Mouse (Mus musculus): ENCODE measurements at regions not wholly inside any gene's neighbourhood (a gene's known extent, or its start where the extent isn't known, plus 50 kb on each side); places are given as distances from the start of the nearest gene placed in this dataset.

GRCm38 (mm10) chr2:148237121-148237520 lies 158.0 kb upstream of the Sstr4 start:
- Histone ChIP-seq H3K27ac (replicated peaks) (no peak overlapping the region), H3K36me3 (ENCODE audit: control insufficient read depth, insufficient read depth, low read length) (no peaks in the 10 kb centered on the region), H3K4me2 (replicated peaks; ENCODE audit: low read depth) (no peak overlapping the region), H3K4me3 (ENCODE audit: low read depth, low read length) (no peak overlapping the region), H3K27me3 (ENCODE audit: control insufficient read depth, insufficient read depth, low read length) (no peaks in the 10 kb centered on the region), H3K9ac (ENCODE audit: low read length) (no peak overlapping the region), H3K4me1 (replicated peaks; ENCODE audit: control insufficient read depth, insufficient read depth) (no peaks in the 10 kb centered on the region), H3K9me3 (ENCODE audit: control insufficient read depth, low read length) (no peaks in the 10 kb centered on the region)
- WGBS, result 75% methylated on average over 4 of the region's 4 CpGs
- no peak for TF ChIP-seq EP300 (optimal IDR thresholded peaks at IDR 0.05)
- TF ChIP-seq CTCF (IDR thresholded peaks at IDR 0.05; ENCODE audit: low read depth), result no peak
- DNase-seq (ENCODE audit: low spot score) (no peak), ATAC-seq (ENCODE audit: low FRiP score, low TSS enrichment) (no peak)

- no peak for DNase-seq (ENCODE audit: low spot score)
Observed at GRCm38 (mm10) chr2:148239046-148239445, 156.1 kb upstream of the Sstr4 start.

GRCm38 (mm10) chr2:148242242-148242641 lies 152.9 kb upstream of the Sstr4 start:
- Histone ChIP-seq H3K4me3 (ENCODE audit: low read depth, low read length) (no peak overlapping the region), H3K4me1 (replicated peaks; ENCODE audit: control insufficient read depth, insufficient read depth) (no peaks in the 10 kb centered on the region), H3K27me3 (ENCODE audit: control insufficient read depth, insufficient read depth, low read length) (no peaks in the 10 kb centered on the region), H3K36me3 (ENCODE audit: control insufficient read depth, insufficient read depth, low read length) (no peaks in the 10 kb centered on the region), H3K27ac (replicated peaks) (no peak overlapping the region), H3K4me2 (replicated peaks; ENCODE audit: low read depth) (no peak overlapping the region), H3K9me3 (ENCODE audit: control insufficient read depth, low read length) (no peaks in the 10 kb centered on the region), H3K9ac (ENCODE audit: low read length) (no peak overlapping the region)
- no peak for ATAC-seq (ENCODE audit: low FRiP score, low TSS enrichment)
- TF ChIP-seq CTCF (IDR thresholded peaks at IDR 0.05; ENCODE audit: low read depth) (no peak), EP300 (optimal IDR thresholded peaks at IDR 0.05) (no peak)
- no peak for DNase-seq (ENCODE audit: low spot score)
- 73% methylated on average over 4 of the region's 4 CpGs for WGBS

More at GRCm38 (mm10) chr2:148239046-148239445, 156.1 kb upstream of the Sstr4 start:
- TF ChIP-seq CTCF (IDR thresholded peaks at IDR 0.05; ENCODE audit: low read depth) (no peak), EP300 (optimal IDR thresholded peaks at IDR 0.05) (no peak)
- Histone ChIP-seq H3K4me2 (replicated peaks; ENCODE audit: low read depth) (no peak overlapping the region), H3K36me3 (ENCODE audit: control insufficient read depth, insufficient read depth, low read length) (no peaks in the 10 kb centered on the region), H3K4me3 (ENCODE audit: low read depth, low read length) (no peak overlapping the region), H3K9ac (ENCODE audit: low read length) (no peak overlapping the region), H3K9me3 (ENCODE audit: control insufficient read depth, low read length) (no peaks in the 10 kb centered on the region), H3K27me3 (ENCODE audit: control insufficient read depth, insufficient read depth, low read length) (no peaks in the 10 kb centered on the region), H3K27ac (replicated peaks) (no peak overlapping the region), H3K4me1 (replicated peaks; ENCODE audit: control insufficient read depth, insufficient read depth) (no peaks in the 10 kb centered on the region)
- ATAC-seq (ENCODE audit: low FRiP score, low TSS enrichment), result no peak
- 37% methylated on average over 3 of the region's 3 CpGs for WGBS

GRCm38 (mm10) chr2:148245575-148245974 lies 149.6 kb upstream of the Sstr4 start:
- ATAC-seq (ENCODE audit: low FRiP score, low TSS enrichment), result no peak
- DNase-seq (ENCODE audit: low spot score), result no peak
- TF ChIP-seq CTCF (IDR thresholded peaks at IDR 0.05; ENCODE audit: low read depth) (no peak), EP300 (optimal IDR thresholded peaks at IDR 0.05) (no peak)
- Histone ChIP-seq H3K4me3 (ENCODE audit: low read depth, low read length) (no peak overlapping the region), H3K4me1 (replicated peaks; ENCODE audit: control insufficient read depth, insufficient read depth) (no peaks in the 10 kb centered on the region), H3K27ac (replicated peaks) (no peak overlapping the region), H3K9me3 (ENCODE audit: control insufficient read depth, low read length) (no peaks in the 10 kb centered on the region), H3K36me3 (ENCODE audit: control insufficient read depth, insufficient read depth, low read length) (no peaks in the 10 kb centered on the region), H3K4me2 (replicated peaks; ENCODE audit: low read depth) (no peak overlapping the region), H3K27me3 (ENCODE audit: control insufficient read depth, insufficient read depth, low read length) (no peaks in the 10 kb centered on the region), H3K9ac (ENCODE audit: low read length) (no peak overlapping the region)
- 79% methylated on average over 2 of the region's 2 CpGs for WGBS

GRCm38 (mm10) chr2:148250902-148251301 lies 144.2 kb upstream of the Sstr4 start:
- DNase-seq (ENCODE audit: low spot score) (no peak), ATAC-seq (ENCODE audit: low FRiP score, low TSS enrichment) (no peak)
- no peak for TF ChIP-seq CTCF (IDR thresholded peaks at IDR 0.05; ENCODE audit: low read depth)
- TF ChIP-seq EP300 (optimal IDR thresholded peaks at IDR 0.05), result no peak
- Histone ChIP-seq H3K9ac (ENCODE audit: low read length) (no peak overlapping the region), H3K4me1 (replicated peaks; ENCODE audit: control insufficient read depth, insufficient read depth) (no peaks in the 10 kb centered on the region), H3K27ac (replicated peaks) (no peak overlapping the region), H3K4me2 (replicated peaks; ENCODE audit: low read depth) (no peak overlapping the region), H3K4me3 (ENCODE audit: low read depth, low read length) (no peak overlapping the region), H3K36me3 (ENCODE audit: control insufficient read depth, insufficient read depth, low read length) (no peaks in the 10 kb centered on the region), H3K27me3 (ENCODE audit: control insufficient read depth, insufficient read depth, low read length) (no peaks in the 10 kb centered on the region), H3K9me3 (ENCODE audit: control insufficient read depth, low read length) (no peaks in the 10 kb centered on the region)
- 80% methylated on average over 1 of the region's 1 CpGs for WGBS

- TF ChIP-seq CTCF (IDR thresholded peaks at IDR 0.05; ENCODE audit: low read depth) (no peak), EP300 (optimal IDR thresholded peaks at IDR 0.05) (no peak)
- ATAC-seq (ENCODE audit: low FRiP score, low TSS enrichment), result no peak
- Histone ChIP-seq H3K4me3 (ENCODE audit: low read depth, low read length) (no peak overlapping the region), H3K4me1 (replicated peaks; ENCODE audit: control insufficient read depth, insufficient read depth) (no peaks in the 10 kb centered on the region), H3K27ac (replicated peaks) (no peak overlapping the region), H3K9me3 (ENCODE audit: control insufficient read depth, low read length) (no peaks in the 10 kb centered on the region), H3K4me2 (replicated peaks; ENCODE audit: low read depth) (no peak overlapping the region), H3K36me3 (ENCODE audit: control insufficient read depth, insufficient read depth, low read length) (no peaks in the 10 kb centered on the region), H3K9ac (ENCODE audit: low read length) (no peak overlapping the region), H3K27me3 (ENCODE audit: control insufficient read depth, insufficient read depth, low read length) (no peaks in the 10 kb centered on the region)
- DNase-seq (ENCODE audit: low spot score), result no peak
Observed at GRCm38 (mm10) chr2:148255662-148256061, 139.5 kb upstream of the Sstr4 start.

All from stomach, postnatal 0 days (tissue).